Mouse (Mus musculus): ENCODE measurements around the gene Sec16a.

GRCm38 (mm10) chr2:26480911-26481310 lies 35.9 kb upstream of the Sec16a start:
- TF ChIP-seq EP300 (IDR thresholded peaks at IDR 0.05; ENCODE audit: insufficient read depth, low read depth, low read length) (no peak), POLR2A (IDR thresholded peaks at IDR 0.05; ENCODE audit: insufficient read depth, low read length) (no peak), CTCF (IDR thresholded peaks at IDR 0.05; ENCODE audit: low read depth, low read length) (no peak)
